Mouse (Mus musculus): ENCODE measurements around the gene Tnip3. TPM values are rescaled to one million over a fixed set of nuclear protein-coding genes. Genes with fewer than 3 reads are reported as not detected.

Gene Tnip3
- polyA plus RNA-seq, 1 experiment from 2014 or later, result 0.16 TPM

DNA sequence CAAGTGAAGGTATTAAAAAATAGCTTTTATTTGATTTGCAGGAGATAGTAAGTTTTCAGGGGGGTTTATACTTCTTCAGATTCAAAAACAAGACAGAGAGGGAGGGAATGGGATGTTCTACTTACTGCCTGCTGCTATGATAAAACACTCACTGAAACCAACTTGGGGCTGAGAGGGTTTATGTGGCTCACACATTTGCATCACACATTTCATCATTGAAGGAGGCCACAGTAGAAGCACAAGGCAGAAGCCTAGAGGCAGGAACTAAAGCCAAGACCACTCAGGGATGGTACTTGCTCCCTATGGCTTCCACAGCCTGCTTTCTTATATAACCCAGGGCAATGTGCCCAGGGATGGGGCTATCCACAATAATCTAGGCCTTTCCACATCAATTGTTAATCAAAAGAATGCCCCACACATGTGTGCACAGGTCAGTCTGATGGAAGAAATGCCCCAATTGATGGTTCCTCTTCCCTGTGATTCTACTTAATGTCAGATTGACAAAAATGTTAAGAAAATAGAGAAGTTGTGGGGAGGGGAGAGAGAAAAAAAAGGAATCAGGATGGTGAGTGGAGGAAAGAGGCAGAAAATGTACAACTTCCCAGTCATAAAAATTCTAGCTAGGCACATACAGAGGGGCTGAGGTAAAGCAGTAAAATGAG, 88.9 kb downstream of the Tnip3 start:
- Histone ChIP-seq H3K4me1 (replicated peaks; ENCODE audit: control insufficient read depth, insufficient read depth, low read length) (no peaks in the 10 kb centered on the region), H3K9ac (ENCODE audit: low read depth, low read length) (no peak overlapping the region), H3K36me3 (ENCODE audit: control insufficient read depth, insufficient read depth, low read length) (no peaks in the 10 kb centered on the region), H3K9me3 (ENCODE audit: control insufficient read depth, low read length) (no peaks in the 10 kb centered on the region), H3K4me3 (ENCODE audit: low read depth, low read length) (no peak overlapping the region), H3K4me2 (no peak overlapping the region), H3K27ac (ENCODE audit: low read depth, low read length) (no peak overlapping the region), H3K27me3 (replicated peaks; ENCODE audit: control insufficient read depth, insufficient read depth, low read length) (no peaks in the 10 kb centered on the region)
- ATAC-seq (replicated peaks; ENCODE audit: low FRiP score) (no peak), DNase-seq (ENCODE audit: low spot score) (no peak)

DNA sequence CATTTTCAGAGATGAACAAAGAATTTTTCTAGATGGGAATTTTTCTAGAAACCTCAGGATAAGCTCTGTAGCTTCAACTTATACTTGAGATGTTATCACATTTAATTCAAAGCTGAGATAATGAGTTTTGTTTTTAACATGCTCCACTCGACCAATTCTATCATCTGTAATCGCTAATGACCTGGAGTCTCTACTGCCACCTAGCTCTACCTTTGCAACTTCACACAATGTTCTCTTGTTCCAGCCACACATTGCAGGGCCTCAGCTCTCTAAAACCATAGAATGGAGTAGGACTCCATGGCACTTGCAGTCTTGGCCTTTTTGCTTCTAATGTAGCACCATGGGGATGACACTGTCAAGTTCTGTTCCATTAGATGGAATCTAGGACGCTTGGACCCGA, 90.5 kb downstream of the Tnip3 start:
- no peak overlapping the region for H3K27ac ChIP-seq (ENCODE audit: low read depth, low read length)
- H3K27me3 ChIP-seq (replicated peaks; ENCODE audit: control insufficient read depth, insufficient read depth, low read length), result no peaks in the 10 kb centered on the region
- H3K4me3 ChIP-seq (ENCODE audit: low read depth, low read length), result no peak overlapping the region
- H3K4me2 ChIP-seq, result no peak overlapping the region
- WGBS, result 67% methylated on average over 4 of the region's 4 CpGs
- no peak for ATAC-seq (replicated peaks; ENCODE audit: low FRiP score)
- H3K9me3 ChIP-seq (ENCODE audit: control insufficient read depth, low read length), result no peaks in the 10 kb centered on the region
- DNase-seq (ENCODE audit: low spot score), result no peak
- no peaks in the 10 kb centered on the region for H3K4me1 ChIP-seq (replicated peaks; ENCODE audit: control insufficient read depth, insufficient read depth, low read length)
- no peaks in the 10 kb centered on the region for H3K36me3 ChIP-seq (ENCODE audit: control insufficient read depth, insufficient read depth, low read length)
- no peak overlapping the region for H3K9ac ChIP-seq (ENCODE audit: low read depth, low read length)

DNA sequence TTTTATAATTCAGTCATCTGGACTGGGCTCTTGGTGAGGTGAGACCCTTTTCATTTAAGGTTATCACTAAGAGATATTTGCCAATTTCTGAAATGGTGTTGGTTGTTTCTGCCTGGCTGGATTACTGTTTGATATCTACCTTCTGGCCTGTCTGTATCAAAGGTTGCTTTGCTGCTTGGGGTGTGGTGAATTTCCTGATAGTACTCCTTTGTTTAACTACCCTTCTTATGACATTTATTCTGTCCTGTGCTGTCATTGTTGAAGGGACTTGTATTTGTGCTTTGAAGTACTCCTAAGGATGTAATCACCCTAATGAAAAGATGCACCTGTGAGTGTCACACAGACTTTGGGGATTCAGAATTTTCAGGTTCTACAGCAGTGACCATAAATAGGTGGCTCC, 96.1 kb downstream of the Tnip3 start:
- Histone ChIP-seq H3K4me1 (replicated peaks; ENCODE audit: control insufficient read depth, insufficient read depth, low read length) (no peaks in the 10 kb centered on the region), H3K27ac (ENCODE audit: low read depth, low read length) (no peak overlapping the region), H3K4me2 (no peak overlapping the region), H3K27me3 (replicated peaks; ENCODE audit: control insufficient read depth, insufficient read depth, low read length) (no peaks in the 10 kb centered on the region), H3K9ac (ENCODE audit: low read depth, low read length) (no peak overlapping the region), H3K9me3 (ENCODE audit: control insufficient read depth, low read length) (no peaks in the 10 kb centered on the region), H3K36me3 (ENCODE audit: control insufficient read depth, insufficient read depth, low read length) (no peaks in the 10 kb centered on the region), H3K4me3 (ENCODE audit: low read depth, low read length) (no peak overlapping the region)
- ATAC-seq (replicated peaks; ENCODE audit: low FRiP score), result no peak
- no peak for DNase-seq (ENCODE audit: low spot score)

DNA sequence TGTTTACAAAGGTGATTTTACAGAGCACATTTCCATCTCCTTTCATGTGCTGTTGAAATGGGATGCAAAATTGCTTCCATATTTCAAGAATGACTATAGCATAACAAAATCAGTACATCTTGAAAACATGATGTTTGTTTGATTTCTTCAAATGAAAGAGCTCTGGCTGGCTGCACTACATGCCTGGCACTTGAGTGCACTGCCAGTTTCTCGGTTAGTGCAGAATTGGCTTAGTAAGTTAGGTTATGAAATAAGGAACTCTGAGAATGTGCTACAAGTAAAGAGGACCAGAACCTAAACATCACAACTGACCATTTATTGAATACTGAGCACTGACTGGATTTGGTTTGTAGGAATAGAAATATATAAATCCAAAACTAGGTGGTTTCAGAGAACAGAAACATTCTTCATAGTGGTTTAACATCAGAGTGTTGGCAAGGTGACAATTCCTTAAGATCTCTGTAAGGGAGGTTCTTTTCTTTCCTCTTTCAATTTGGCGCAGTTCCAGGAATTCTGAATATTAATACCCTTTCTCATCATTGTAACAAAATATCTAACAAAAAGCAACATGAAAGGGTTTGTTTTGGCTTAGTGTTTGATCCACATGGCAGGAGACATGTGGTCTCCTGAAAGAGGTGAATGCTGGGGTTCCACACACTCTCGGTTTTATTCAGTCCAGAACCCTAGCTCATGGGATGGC, 98.1 kb downstream of the Tnip3 start:
- no peak overlapping the region for H3K4me2 ChIP-seq
- 88% methylated on average over 3 of the region's 3 CpGs for WGBS
- H3K36me3 ChIP-seq (ENCODE audit: control insufficient read depth, insufficient read depth, low read length), result no peaks in the 10 kb centered on the region
- H3K27ac ChIP-seq (ENCODE audit: low read depth, low read length), result no peak overlapping the region
- H3K4me1 ChIP-seq (replicated peaks; ENCODE audit: control insufficient read depth, insufficient read depth, low read length), result no peaks in the 10 kb centered on the region
- no peak overlapping the region for H3K4me3 ChIP-seq (ENCODE audit: low read depth, low read length)
- no peaks in the 10 kb centered on the region for H3K27me3 ChIP-seq (replicated peaks; ENCODE audit: control insufficient read depth, insufficient read depth, low read length)
- DNase-seq (ENCODE audit: low spot score), result no peak
- no peaks in the 10 kb centered on the region for H3K9me3 ChIP-seq (ENCODE audit: control insufficient read depth, low read length)
- no peak overlapping the region for H3K9ac ChIP-seq (ENCODE audit: low read depth, low read length)
- no peak for ATAC-seq (replicated peaks; ENCODE audit: low FRiP score)

DNA sequence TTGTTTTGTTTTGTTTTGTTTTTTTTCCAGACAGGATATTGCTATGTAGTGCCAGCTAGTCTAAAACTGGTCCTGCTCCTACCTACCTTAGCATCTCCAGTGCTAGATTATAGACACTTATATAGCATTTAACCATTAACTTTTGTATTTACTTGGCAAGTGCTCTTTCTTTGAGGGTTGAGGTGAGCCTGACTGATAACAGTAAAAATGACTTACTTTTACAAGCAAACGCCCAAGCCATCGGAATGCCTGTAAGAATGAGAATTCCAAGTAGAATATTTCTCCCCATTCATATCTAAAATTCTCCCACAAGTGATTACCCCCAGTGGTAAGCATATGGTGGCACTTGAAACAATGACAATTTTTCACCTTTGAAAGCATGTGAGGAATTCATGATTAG, 105.5 kb downstream of the Tnip3 start:
- DNase-seq (ENCODE audit: low spot score), result no peak
- H3K9ac ChIP-seq (ENCODE audit: low read depth, low read length), result no peak overlapping the region
- no peaks in the 10 kb centered on the region for H3K4me1 ChIP-seq (replicated peaks; ENCODE audit: control insufficient read depth, insufficient read depth, low read length)
- no peak overlapping the region for H3K27ac ChIP-seq (ENCODE audit: low read depth, low read length)
- H3K27me3 ChIP-seq (replicated peaks; ENCODE audit: control insufficient read depth, insufficient read depth, low read length), result no peaks in the 10 kb centered on the region
- no peak overlapping the region for H3K4me3 ChIP-seq (ENCODE audit: low read depth, low read length)
- H3K9me3 ChIP-seq (ENCODE audit: control insufficient read depth, low read length), result no peaks in the 10 kb centered on the region
- no peak for ATAC-seq (replicated peaks; ENCODE audit: low FRiP score)
- no peaks in the 10 kb centered on the region for H3K36me3 ChIP-seq (ENCODE audit: control insufficient read depth, insufficient read depth, low read length)
- 67% methylated on average over 2 of the region's 2 CpGs for WGBS
- H3K4me2 ChIP-seq, result no peak overlapping the region

DNA sequence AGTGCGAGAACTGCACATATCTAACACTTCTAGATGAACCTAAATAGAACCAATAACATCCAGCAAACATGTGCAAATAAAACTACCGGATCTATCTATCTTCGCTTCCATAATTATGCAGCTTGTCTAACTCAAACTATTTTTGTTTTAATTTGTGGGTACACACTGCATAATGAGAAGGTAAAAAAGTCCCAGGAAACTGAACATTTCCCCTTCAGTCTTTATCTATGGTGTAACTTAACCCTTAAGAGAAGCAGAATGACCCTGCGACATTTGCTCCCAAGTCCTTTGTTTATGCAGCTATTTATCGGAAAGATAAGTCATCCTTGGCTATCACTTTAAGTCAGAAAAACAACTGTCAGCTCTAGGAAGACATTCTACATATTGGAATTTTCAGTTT, 107.1 kb downstream of the Tnip3 start:
- 66% methylated on average over 5 of the region's 5 CpGs for WGBS
- Histone ChIP-seq H3K27ac (ENCODE audit: low read depth, low read length) (no peak overlapping the region), H3K4me2 (no peak overlapping the region), H3K36me3 (ENCODE audit: control insufficient read depth, insufficient read depth, low read length) (no peaks in the 10 kb centered on the region), H3K4me1 (replicated peaks; ENCODE audit: control insufficient read depth, insufficient read depth, low read length) (no peaks in the 10 kb centered on the region), H3K27me3 (replicated peaks; ENCODE audit: control insufficient read depth, insufficient read depth, low read length) (no peaks in the 10 kb centered on the region), H3K4me3 (ENCODE audit: low read depth, low read length) (no peak overlapping the region), H3K9me3 (ENCODE audit: control insufficient read depth, low read length) (no peaks in the 10 kb centered on the region), H3K9ac (ENCODE audit: low read depth, low read length) (no peak overlapping the region)
- ATAC-seq (replicated peaks; ENCODE audit: low FRiP score) (no peak), DNase-seq (ENCODE audit: low spot score) (no peak)

DNA sequence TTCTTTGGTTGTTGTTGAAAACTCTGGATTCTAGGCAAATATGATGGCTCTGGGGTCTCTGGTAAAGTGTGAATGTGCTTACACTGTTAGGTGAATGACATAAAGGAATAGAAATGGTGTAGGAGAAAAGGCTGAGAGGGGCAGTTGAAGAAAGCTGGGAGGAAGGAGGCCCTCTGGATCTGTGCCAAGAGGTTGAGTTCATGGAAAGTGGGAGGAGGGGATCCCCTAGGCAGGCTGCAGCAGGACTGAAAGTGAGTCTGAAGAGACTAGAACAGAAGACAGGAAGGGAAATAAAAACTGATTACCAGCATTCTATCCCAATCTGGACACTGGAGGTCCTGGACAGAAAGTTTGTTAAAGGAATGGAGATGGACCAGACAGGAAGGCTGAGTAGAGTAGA, 117.3 kb downstream of the Tnip3 start:
- no peak overlapping the region for H3K27ac ChIP-seq (ENCODE audit: low read depth, low read length)
- H3K4me3 ChIP-seq (ENCODE audit: low read depth, low read length), result no peak overlapping the region
- no peak for ATAC-seq (replicated peaks; ENCODE audit: low FRiP score)
- DNase-seq (ENCODE audit: low spot score), result no peak
- H3K9ac ChIP-seq (ENCODE audit: low read depth, low read length), result no peak overlapping the region
- H3K36me3 ChIP-seq (ENCODE audit: control insufficient read depth, insufficient read depth, low read length), result no peaks in the 10 kb centered on the region
- no peaks in the 10 kb centered on the region for H3K27me3 ChIP-seq (replicated peaks; ENCODE audit: control insufficient read depth, insufficient read depth, low read length)
- H3K4me2 ChIP-seq, result no peak overlapping the region
- H3K4me1 ChIP-seq (replicated peaks; ENCODE audit: control insufficient read depth, insufficient read depth, low read length), result no peaks in the 10 kb centered on the region
- no peaks in the 10 kb centered on the region for H3K9me3 ChIP-seq (ENCODE audit: control insufficient read depth, low read length)

DNA sequence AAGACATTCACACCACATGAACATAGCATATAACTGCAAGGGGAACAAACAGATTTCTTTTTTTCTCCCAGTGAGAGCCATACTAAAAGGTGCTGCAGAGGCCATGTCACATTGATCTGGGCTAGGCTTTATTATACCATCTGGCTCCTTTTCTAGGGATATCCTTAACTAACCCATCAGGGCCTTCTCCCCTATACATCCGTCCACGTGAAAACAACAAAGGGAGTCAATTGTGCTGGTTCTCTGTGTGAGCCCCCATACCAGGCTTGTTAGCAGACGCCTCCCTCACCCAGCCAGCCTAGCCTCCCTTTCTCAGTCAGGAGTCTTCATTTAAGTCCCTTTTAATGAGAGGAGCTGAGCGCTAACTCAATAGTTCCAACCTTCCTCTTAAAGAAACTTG, 119.0 kb downstream of the Tnip3 start:
- Histone ChIP-seq H3K27ac (ENCODE audit: low read depth, low read length) (no peak overlapping the region), H3K27me3 (replicated peaks; ENCODE audit: control insufficient read depth, insufficient read depth, low read length) (no peaks in the 10 kb centered on the region), H3K9me3 (ENCODE audit: control insufficient read depth, low read length) (no peaks in the 10 kb centered on the region), H3K9ac (ENCODE audit: low read depth, low read length) (no peak overlapping the region), H3K4me1 (replicated peaks; ENCODE audit: control insufficient read depth, insufficient read depth, low read length) (no peaks in the 10 kb centered on the region), H3K36me3 (ENCODE audit: control insufficient read depth, insufficient read depth, low read length) (no peaks in the 10 kb centered on the region), H3K4me3 (ENCODE audit: low read depth, low read length) (no peak overlapping the region), H3K4me2 (no peak overlapping the region)
- no peak for DNase-seq (ENCODE audit: low spot score)
- no peak for ATAC-seq (replicated peaks; ENCODE audit: low FRiP score)
- 66% methylated on average over 4 of the region's 4 CpGs for WGBS

DNA sequence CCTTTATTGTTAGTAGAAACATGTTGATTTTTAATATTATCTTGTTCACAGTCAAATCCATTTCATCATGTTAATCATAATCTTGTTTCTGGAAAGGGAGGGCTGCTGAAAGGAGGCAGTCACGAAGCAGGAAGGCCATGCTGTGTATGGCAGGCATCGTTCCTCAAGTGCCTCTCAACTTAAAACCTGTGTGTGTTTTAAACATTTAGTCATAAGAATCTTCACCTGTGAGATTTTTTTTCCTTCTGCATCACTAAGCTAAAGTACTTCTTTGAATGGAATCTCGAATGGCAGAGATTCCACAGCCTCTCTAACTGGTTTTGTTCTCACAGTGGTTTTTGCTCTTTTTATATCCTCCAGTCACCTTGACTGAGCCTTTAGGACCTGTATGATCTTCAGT, 121.3 kb downstream of the Tnip3 start:
- no peak overlapping the region for H3K4me2 ChIP-seq
- DNase-seq (ENCODE audit: low spot score) (no peak), ATAC-seq (replicated peaks; ENCODE audit: low FRiP score) (no peak)
- H3K27ac ChIP-seq (ENCODE audit: low read depth, low read length), result no peak overlapping the region
- H3K4me1 ChIP-seq (replicated peaks; ENCODE audit: control insufficient read depth, insufficient read depth, low read length), result no peaks in the 10 kb centered on the region
- no peaks in the 10 kb centered on the region for H3K36me3 ChIP-seq (ENCODE audit: control insufficient read depth, insufficient read depth, low read length)
- no peak overlapping the region for H3K4me3 ChIP-seq (ENCODE audit: low read depth, low read length)
- WGBS, result 60% methylated on average over 3 of the region's 3 CpGs
- no peaks in the 10 kb centered on the region for H3K27me3 ChIP-seq (replicated peaks; ENCODE audit: control insufficient read depth, insufficient read depth, low read length)
- H3K9ac ChIP-seq (ENCODE audit: low read depth, low read length), result no peak overlapping the region
- H3K9me3 ChIP-seq (ENCODE audit: control insufficient read depth, low read length), result no peaks in the 10 kb centered on the region

Data from liver, embryonic 11.5 days (tissue).